Mouse (Mus musculus): ENCODE measurements at regions not wholly inside any gene's neighbourhood (a gene's known extent, or its start where the extent isn't known, plus 50 kb on each side); places are given as distances from the start of the nearest gene placed in this dataset.

- H3K27me3 ChIP-seq (ENCODE audit: control insufficient read depth, insufficient read depth, low read length), result no peaks in the 10 kb centered on the region
- peaks cover 18% of the 10 kb centered on the region; the same call in 1 of the 2 replicates for H3K4me1 ChIP-seq (ENCODE audit: control insufficient read depth, insufficient read depth)
- DNase-seq (ENCODE audit: low spot score) (no peak), ATAC-seq (ENCODE audit: insufficient read depth, low read depth) (peak; percentile 30; the same call in 1 of the 2 replicates)
- TF ChIP-seq CTCF (IDR thresholded peaks at IDR 0.05; ENCODE audit: low read depth) (no peak), EP300 (IDR thresholded peaks at IDR 0.05; ENCODE audit: low read depth) (no peak)
- H3K27ac ChIP-seq (ENCODE audit: low read depth), result 0 out of 2 replicates have a peak overlapping the region, but pooled peaks have one; percentile 20
- no peaks in the 10 kb centered on the region for H3K36me3 ChIP-seq (replicated peaks; ENCODE audit: control insufficient read depth, insufficient read depth, low read length)
- 12% methylated on average over 11 of the region's 11 CpGs for WGBS
- no peak overlapping the region for H3K4me3 ChIP-seq (ENCODE audit: low read depth, low read length)
- peak overlapping the region; percentile 21; the same call in 1 of the 2 replicates for H3K4me2 ChIP-seq (ENCODE audit: low read depth, low read length)
- H3K9ac ChIP-seq (replicated peaks; ENCODE audit: low read depth, low read length), result no peak overlapping the region
- H3K9me3 ChIP-seq (replicated peaks; ENCODE audit: control insufficient read depth, low read length), result no peaks in the 10 kb centered on the region
These were observed 134.6 kb upstream of the Cdkn2b start for GRCm38 (mm10) chr4:89445214-89446155.

- DNase-seq (ENCODE audit: low spot score), result no peak
These were observed 131.7 kb upstream of the Cdkn2b start for GRCm38 (mm10) chr4:89442526-89442925.

GRCm38 (mm10) chr4:89440821-89441220 is 130.0 kb upstream of the Cdkn2b start:
- Histone ChIP-seq H3K4me3 (ENCODE audit: low read depth, low read length) (no peak overlapping the region), H3K27me3 (ENCODE audit: control insufficient read depth, insufficient read depth, low read length) (no peaks in the 10 kb centered on the region), H3K36me3 (replicated peaks; ENCODE audit: control insufficient read depth, insufficient read depth, low read length) (no peaks in the 10 kb centered on the region), H3K4me1 (ENCODE audit: control insufficient read depth, insufficient read depth) (peaks cover 9% of the 10 kb centered on the region), H3K4me2 (ENCODE audit: low read depth, low read length) (no peak overlapping the region), H3K9me3 (replicated peaks; ENCODE audit: control insufficient read depth, low read length) (no peaks in the 10 kb centered on the region), H3K27ac (ENCODE audit: low read depth) (no peak overlapping the region), H3K9ac (replicated peaks; ENCODE audit: low read depth, low read length) (no peak overlapping the region)
- no peak for DNase-seq (ENCODE audit: low spot score)
- no peak for TF ChIP-seq EP300 (IDR thresholded peaks at IDR 0.05; ENCODE audit: low read depth)
- no peak for TF ChIP-seq CTCF (IDR thresholded peaks at IDR 0.05; ENCODE audit: low read depth)
- 57% methylated on average over 3 of the region's 3 CpGs for WGBS
- no peak for ATAC-seq (ENCODE audit: insufficient read depth, low read depth)

More at GRCm38 (mm10) chr4:89442526-89442925, 131.7 kb upstream of the Cdkn2b start:
- WGBS, result 74% methylated on average over 1 of the region's 1 CpGs
- Histone ChIP-seq H3K27ac (ENCODE audit: low read depth) (no peak overlapping the region), H3K4me3 (ENCODE audit: low read depth, low read length) (no peak overlapping the region), H3K4me2 (ENCODE audit: low read depth, low read length) (no peak overlapping the region), H3K9me3 (replicated peaks; ENCODE audit: control insufficient read depth, low read length) (no peaks in the 10 kb centered on the region), H3K36me3 (replicated peaks; ENCODE audit: control insufficient read depth, insufficient read depth, low read length) (no peaks in the 10 kb centered on the region), H3K27me3 (ENCODE audit: control insufficient read depth, insufficient read depth, low read length) (no peaks in the 10 kb centered on the region), H3K9ac (replicated peaks; ENCODE audit: low read depth, low read length) (no peak overlapping the region), H3K4me1 (ENCODE audit: control insufficient read depth, insufficient read depth) (peaks cover 18% of the 10 kb centered on the region)
- TF ChIP-seq EP300 (IDR thresholded peaks at IDR 0.05; ENCODE audit: low read depth), result no peak
- TF ChIP-seq CTCF (IDR thresholded peaks at IDR 0.05; ENCODE audit: low read depth), result no peak
- ATAC-seq (ENCODE audit: insufficient read depth, low read depth), result no peak

- no peaks in the 10 kb centered on the region for H3K9me3 ChIP-seq (replicated peaks; ENCODE audit: control insufficient read depth, low read length)
- no peak overlapping the region for H3K4me3 ChIP-seq (ENCODE audit: low read depth, low read length)
- TF ChIP-seq EP300 (IDR thresholded peaks at IDR 0.05; ENCODE audit: low read depth), result no peak
- no peak overlapping the region for H3K27ac ChIP-seq (ENCODE audit: low read depth)
- no peak overlapping the region for H3K4me2 ChIP-seq (ENCODE audit: low read depth, low read length)
- ATAC-seq (ENCODE audit: insufficient read depth, low read depth) (no peak), DNase-seq (ENCODE audit: low spot score) (no peak)
- peaks cover 4% of the 10 kb centered on the region for H3K4me1 ChIP-seq (ENCODE audit: control insufficient read depth, insufficient read depth)
- H3K27me3 ChIP-seq (ENCODE audit: control insufficient read depth, insufficient read depth, low read length), result no peaks in the 10 kb centered on the region
- H3K9ac ChIP-seq (replicated peaks; ENCODE audit: low read depth, low read length), result no peak overlapping the region
- 64% methylated on average over 4 of the region's 4 CpGs for WGBS
- no peaks in the 10 kb centered on the region for H3K36me3 ChIP-seq (replicated peaks; ENCODE audit: control insufficient read depth, insufficient read depth, low read length)
These were observed 129.5 kb upstream of the Cdkn2b start for GRCm38 (mm10) chr4:89440326-89440725.

GRCm38 (mm10) chr4:89438665-89439064 is 127.8 kb upstream of the Cdkn2b start:
- no peaks in the 10 kb centered on the region for H3K27me3 ChIP-seq (ENCODE audit: control insufficient read depth, insufficient read depth, low read length)
- no peaks in the 10 kb centered on the region for H3K9me3 ChIP-seq (replicated peaks; ENCODE audit: control insufficient read depth, low read length)
- no peaks in the 10 kb centered on the region for H3K36me3 ChIP-seq (replicated peaks; ENCODE audit: control insufficient read depth, insufficient read depth, low read length)
- ATAC-seq (ENCODE audit: insufficient read depth, low read depth), result no peak
- WGBS, result 83% methylated on average over 2 of the region's 2 CpGs
- no peaks in the 10 kb centered on the region; the same call in 1 of the 2 replicates for H3K4me1 ChIP-seq (ENCODE audit: control insufficient read depth, insufficient read depth)
- H3K4me2 ChIP-seq (ENCODE audit: low read depth, low read length), result no peak overlapping the region
- no peak overlapping the region for H3K4me3 ChIP-seq (ENCODE audit: low read depth, low read length)
- no peak for DNase-seq (ENCODE audit: low spot score)
- no peak overlapping the region for H3K27ac ChIP-seq (ENCODE audit: low read depth)
- TF ChIP-seq CTCF (IDR thresholded peaks at IDR 0.05; ENCODE audit: low read depth) (no peak), EP300 (IDR thresholded peaks at IDR 0.05; ENCODE audit: low read depth) (no peak)
- H3K9ac ChIP-seq (replicated peaks; ENCODE audit: low read depth, low read length), result no peak overlapping the region
